24 mouse cellular contexts compared by ENCODE assay signal in genomic region chr8:71966411-71966810, GRCm38 (mm10). TPM values are rescaled to one million over a fixed set of nuclear protein-coding genes. Genes with fewer than 3 reads are reported as not detected.
DNase-seq lines count a peak whose midpoint lies in the region; ATAC-seq and TF ChIP-seq lines count a peak whose summit lies in the region.
"Had no signal": no experiment of that assay in that cellular context is flagged by ENCODE, and none has a peak within 500 bp of the region (broad histone marks: within the 10 kb centered on the region; RNA-seq: fewer than 3 reads in every experiment).

No protein-coding gene starts in this region.

- no peak for TF ChIP-seq EP300 in stomach, postnatal 0 days (optimal IDR thresholded peaks at IDR 0.05)

- H3K4me2 ChIP-seq in kidney, postnatal 0 days (ENCODE audit: low read length), result no peak overlapping the region
- no peak overlapping the region for H3K4me2 ChIP-seq in midbrain, postnatal 0 days (ENCODE audit: low read depth, low read length, poor library complexity, severe bottlenecking)
- no peak overlapping the region for H3K4me2 ChIP-seq in midbrain, embryonic 13.5 days (replicated peaks)
- no peak overlapping the region for H3K4me2 ChIP-seq in stomach, postnatal 0 days (replicated peaks; ENCODE audit: low read depth)
- H3K4me2 ChIP-seq: forebrain, embryonic 13.5 days; hindbrain, embryonic 15.5 days; limb, embryonic 15.5 days; neural tube, embryonic 15.5 days had no signal

- H3K9me3 ChIP-seq in kidney, postnatal 0 days (replicated peaks; ENCODE audit: low read length), result peaks cover 4% of the 10 kb centered on the region; the same call in 1 of the 2 replicates
- no peaks in the 10 kb centered on the region for H3K9me3 ChIP-seq in midbrain, postnatal 0 days (ENCODE audit: low read length)
- H3K9me3 ChIP-seq in midbrain, embryonic 13.5 days, result peaks cover 9% of the 10 kb centered on the region; the same call in 1 of the 2 replicates
- H3K9me3 ChIP-seq in stomach, postnatal 0 days (ENCODE audit: control insufficient read depth, low read length), result no peaks in the 10 kb centered on the region
- H3K9me3 ChIP-seq: hindbrain, embryonic 15.5 days; limb, embryonic 15.5 days; neural tube, embryonic 15.5 days had no signal

- H3K4me1 ChIP-seq in kidney, postnatal 0 days (replicated peaks; ENCODE audit: insufficient read depth, low read length), result no peaks in the 10 kb centered on the region
- H3K4me1 ChIP-seq in midbrain, postnatal 0 days (ENCODE audit: insufficient read depth, low read length), result no peaks in the 10 kb centered on the region
- no peaks in the 10 kb centered on the region for H3K4me1 ChIP-seq in midbrain, embryonic 13.5 days (replicated peaks)
- H3K4me1 ChIP-seq in stomach, postnatal 0 days (replicated peaks; ENCODE audit: control insufficient read depth, insufficient read depth), result no peaks in the 10 kb centered on the region
- H3K4me1 ChIP-seq: embryonic facial prominence, embryonic 10.5 days; forebrain, embryonic 13.5 days; hindbrain, embryonic 15.5 days; limb, embryonic 15.5 days; neural tube, embryonic 15.5 days had no signal

- no peak overlapping the region for H3K9ac ChIP-seq in kidney, postnatal 0 days (ENCODE audit: low read depth, low read length)
- H3K9ac ChIP-seq in midbrain, postnatal 0 days (replicated peaks; ENCODE audit: low read length, poor library complexity, severe bottlenecking), result no peak overlapping the region
- no peak overlapping the region for H3K9ac ChIP-seq in midbrain, embryonic 13.5 days (replicated peaks)
- H3K9ac ChIP-seq in stomach, postnatal 0 days (ENCODE audit: low read length), result no peak overlapping the region
- H3K9ac ChIP-seq: forebrain, embryonic 13.5 days; hindbrain, embryonic 15.5 days; limb, embryonic 15.5 days; neural tube, embryonic 15.5 days had no signal

- no peaks in the 10 kb centered on the region for H3K27me3 ChIP-seq in kidney, postnatal 0 days (ENCODE audit: insufficient read depth, low read length)
- H3K27me3 ChIP-seq in midbrain, postnatal 0 days (ENCODE audit: insufficient read depth, low read length), result no peaks in the 10 kb centered on the region
- no peaks in the 10 kb centered on the region for H3K27me3 ChIP-seq in midbrain, embryonic 13.5 days
- no peaks in the 10 kb centered on the region for H3K27me3 ChIP-seq in stomach, postnatal 0 days (ENCODE audit: control insufficient read depth, insufficient read depth, low read length)
- H3K27me3 ChIP-seq: forebrain, embryonic 13.5 days; hindbrain, embryonic 15.5 days; limb, embryonic 15.5 days; neural tube, embryonic 15.5 days had no signal

- H3K36me3 ChIP-seq in kidney, postnatal 0 days (ENCODE audit: insufficient read depth, low read length), result peaks cover 29% of the 10 kb centered on the region
- peaks cover 29% of the 10 kb centered on the region for H3K36me3 ChIP-seq in midbrain, postnatal 0 days (ENCODE audit: insufficient read depth, low read length)
- peaks cover 64% of the 10 kb centered on the region for H3K36me3 ChIP-seq in midbrain, embryonic 13.5 days
- H3K36me3 ChIP-seq in stomach, postnatal 0 days (ENCODE audit: control insufficient read depth, insufficient read depth, low read length), result peaks cover 11% of the 10 kb centered on the region

- DNase-seq in CD4-positive, CD25-positive, alpha-beta regulatory T cell, adult 2 months (ENCODE audit: low read depth, low spot score), result peak; percentile 29
- no peak for DNase-seq in kidney, postnatal 0 days (ENCODE audit: low spot score)
- no peak for DNase-seq in kidney, adult 18-20 months
- DNase-seq in midbrain, postnatal 0 days (ENCODE audit: low spot score), result no peak
- DNase-seq in stomach, postnatal 0 days (ENCODE audit: low spot score), result no peak
- DNase-seq in right cerebral cortex, postnatal 14 days, result no peak
- DNase-seq: adrenal gland, postnatal 10 days; cerebellum, adult 11 months; cerebellum, postnatal 14 days; heart, postnatal 14 days; kidney, adult 8-10 months; kidney, postnatal 36 days; lung, postnatal 10 days; thymus, adult 2 months had no signal

- TF ChIP-seq CTCF in kidney, postnatal 0 days (IDR thresholded peaks at IDR 0.05; ENCODE audit: low read depth), result peak; percentile 13; the same call in 1 of the 2 replicates
- peak; percentile 15; the same call in 1 of the 2 replicates for TF ChIP-seq CTCF in midbrain, postnatal 0 days (IDR thresholded peaks at IDR 0.05)
- 0 out of 2 replicates have a peak, but pooled peaks have one; percentile 30 for TF ChIP-seq CTCF in stomach, postnatal 0 days (IDR thresholded peaks at IDR 0.05; ENCODE audit: low read depth)

- ATAC-seq in CD4-positive, CD25-positive, alpha-beta regulatory T cell, adult 4 months, result no peak
- ATAC-seq in kidney, postnatal 0 days (replicated peaks; ENCODE audit: low FRiP score, low read depth), result no peak
- no peak for ATAC-seq in midbrain, postnatal 0 days (ENCODE audit: low FRiP score)
- no peak for ATAC-seq in midbrain, embryonic 13.5 days
- ATAC-seq in stomach, postnatal 0 days (ENCODE audit: low FRiP score, low TSS enrichment), result no peak
- ATAC-seq: forebrain, embryonic 13.5 days had no signal

- no peak overlapping the region for H3K4me3 ChIP-seq in kidney, postnatal 0 days (replicated peaks; ENCODE audit: low read depth, low read length)
- no peak overlapping the region for H3K4me3 ChIP-seq in midbrain, postnatal 0 days (ENCODE audit: low read depth, low read length)
- no peak overlapping the region for H3K4me3 ChIP-seq in midbrain, embryonic 13.5 days (replicated peaks)
- no peak overlapping the region for H3K4me3 ChIP-seq in stomach, postnatal 0 days (ENCODE audit: low read depth, low read length)
- H3K4me3 ChIP-seq: embryonic facial prominence, embryonic 10.5 days; forebrain, embryonic 13.5 days; hindbrain, embryonic 15.5 days; limb, embryonic 15.5 days; neural tube, embryonic 15.5 days had no signal

- H3K27ac ChIP-seq in kidney, postnatal 0 days, result no peak overlapping the region
- H3K27ac ChIP-seq in midbrain, postnatal 0 days (ENCODE audit: low read depth, low read length), result no peak overlapping the region
- no peak overlapping the region for H3K27ac ChIP-seq in midbrain, embryonic 13.5 days
- no peak overlapping the region for H3K27ac ChIP-seq in stomach, postnatal 0 days (replicated peaks)
- H3K27ac ChIP-seq: embryonic facial prominence, embryonic 10.5 days; forebrain, embryonic 13.5 days; hindbrain, embryonic 15.5 days; limb, embryonic 15.5 days; neural tube, embryonic 15.5 days had no signal

RNA-seq across cellular contexts. Expression of gene Zfp961, which starts 15.6 kb away (rescaled TPM):
- polyA plus RNA-seq in CD4-positive, CD25-positive, alpha-beta regulatory T cell, adult 4 months (2017; shearing (Covaris generic)), result 10 to 100 TPM; 24.5 to 27.3 TPM
- polyA plus RNA-seq in kidney, postnatal 0 days (2015; fragmentation: Nextera tagmentation; extraction: Ambion mirVana), result 20.9 and 21.9 TPM in 2 replicates
- 18.1 and 28.2 TPM in 2 replicates for total RNA-seq in midbrain, postnatal 0 days (2014; rRNA removed)
- 12.5 and 13.4 TPM in 2 replicates for polyA plus RNA-seq in midbrain, postnatal 0 days (2015; fragmentation: Nextera tagmentation; extraction: Ambion mirVana)
- 16.5 and 18.8 TPM in 2 replicates for polyA plus RNA-seq in midbrain, embryonic 13.5 days (2015; fragmentation: Nextera tagmentation; extraction: Ambion mirVana)
- 11.2 and 11.8 TPM in 2 replicates for polyA plus RNA-seq in stomach, postnatal 0 days (2015; fragmentation: Nextera tagmentation; extraction: Ambion mirVana)

RNA-seq across cellular contexts. Expression of gene Cyp4f18, which starts 43.0 kb away (rescaled TPM):
- 1 to 10 TPM in 1 of 2 experiments, under 1 TPM in 1; 0.38 to 6.6 TPM for polyA plus RNA-seq in CD4-positive, CD25-positive, alpha-beta regulatory T cell, adult 4 months (2017; shearing (Covaris generic))
- 1.4 and 1.9 TPM in 2 replicates for polyA plus RNA-seq in kidney, postnatal 0 days (2015; fragmentation: Nextera tagmentation; extraction: Ambion mirVana)
- 0.19 TPM in 1 of 2 replicates, not detected in the other for total RNA-seq in midbrain, postnatal 0 days (2014; rRNA removed)
- 0.44 and 0.49 TPM in 2 replicates for polyA plus RNA-seq in midbrain, postnatal 0 days (2015; fragmentation: Nextera tagmentation; extraction: Ambion mirVana)
- polyA plus RNA-seq in midbrain, embryonic 13.5 days (2015; fragmentation: Nextera tagmentation; extraction: Ambion mirVana), result 0.35 and 0.92 TPM in 2 replicates
- polyA plus RNA-seq in stomach, postnatal 0 days (2015; fragmentation: Nextera tagmentation; extraction: Ambion mirVana), result 1.3 and 1.4 TPM in 2 replicates
- total RNA-seq: G1E; layer of hippocampus, postnatal 25 days; left cerebral cortex, postnatal 14 days had no signal

RNA-seq across cellular contexts. Expression of gene Zfp617, which starts 58.0 kb away (rescaled TPM):
- polyA plus RNA-seq in CD4-positive, CD25-positive, alpha-beta regulatory T cell, adult 4 months (2017; shearing (Covaris generic)), result 10 to 100 TPM; 19.4 to 25.4 TPM
- polyA plus RNA-seq in kidney, postnatal 0 days (2015; fragmentation: Nextera tagmentation; extraction: Ambion mirVana), result 13.6 and 17.3 TPM in 2 replicates
- 17.6 and 29.1 TPM in 2 replicates for total RNA-seq in midbrain, postnatal 0 days (2014; rRNA removed)
- polyA plus RNA-seq in midbrain, postnatal 0 days (2015; fragmentation: Nextera tagmentation; extraction: Ambion mirVana), result 19.9 and 21.5 TPM in 2 replicates
- 39.1 and 42.0 TPM in 2 replicates for polyA plus RNA-seq in midbrain, embryonic 13.5 days (2015; fragmentation: Nextera tagmentation; extraction: Ambion mirVana)
- polyA plus RNA-seq in stomach, postnatal 0 days (2015; fragmentation: Nextera tagmentation; extraction: Ambion mirVana), result 11.7 and 12.5 TPM in 2 replicates

RNA-seq across cellular contexts. Expression of gene Zfp882, which starts 58.0 kb away (rescaled TPM):
- 1 to 10 TPM; 8.2 to 9.4 TPM for polyA plus RNA-seq in CD4-positive, CD25-positive, alpha-beta regulatory T cell, adult 4 months (2017; shearing (Covaris generic))
- polyA plus RNA-seq in kidney, postnatal 0 days (2015; fragmentation: Nextera tagmentation; extraction: Ambion mirVana), result 4.0 and 4.6 TPM in 2 replicates
- 14.6 and 19.6 TPM in 2 replicates for total RNA-seq in midbrain, postnatal 0 days (2014; rRNA removed)
- 6.3 and 6.8 TPM in 2 replicates for polyA plus RNA-seq in midbrain, postnatal 0 days (2015; fragmentation: Nextera tagmentation; extraction: Ambion mirVana)
- polyA plus RNA-seq in midbrain, embryonic 13.5 days (2015; fragmentation: Nextera tagmentation; extraction: Ambion mirVana), result 19.8 and 21.4 TPM in 2 replicates
- 1.3 and 1.5 TPM in 2 replicates for polyA plus RNA-seq in stomach, postnatal 0 days (2015; fragmentation: Nextera tagmentation; extraction: Ambion mirVana)
